Mouse (Mus musculus) embryonic fibroblast, embryonic 13.5 days (primary cell): ENCODE results near the gene Mindy4b-ps.

Experiments
- CTCF ChIP-seq: IDR thresholded peaks from 2 replicates; pipeline ENCODE4 v1.5.1; 2011; ENCODE audit warnings: mild to moderate bottlenecking, control low read depth, low read length, moderate library complexity, borderline replicate concordance; ENCODE audit not compliant: insufficient read depth
- POLR2A ChIP-seq: IDR thresholded peaks from 2 replicates; pipeline ENCODE4 v1.6.1; 2011; ENCODE audit warnings: low read depth, mild to moderate bottlenecking, control low read depth, low read length, moderate library complexity

DNA sequence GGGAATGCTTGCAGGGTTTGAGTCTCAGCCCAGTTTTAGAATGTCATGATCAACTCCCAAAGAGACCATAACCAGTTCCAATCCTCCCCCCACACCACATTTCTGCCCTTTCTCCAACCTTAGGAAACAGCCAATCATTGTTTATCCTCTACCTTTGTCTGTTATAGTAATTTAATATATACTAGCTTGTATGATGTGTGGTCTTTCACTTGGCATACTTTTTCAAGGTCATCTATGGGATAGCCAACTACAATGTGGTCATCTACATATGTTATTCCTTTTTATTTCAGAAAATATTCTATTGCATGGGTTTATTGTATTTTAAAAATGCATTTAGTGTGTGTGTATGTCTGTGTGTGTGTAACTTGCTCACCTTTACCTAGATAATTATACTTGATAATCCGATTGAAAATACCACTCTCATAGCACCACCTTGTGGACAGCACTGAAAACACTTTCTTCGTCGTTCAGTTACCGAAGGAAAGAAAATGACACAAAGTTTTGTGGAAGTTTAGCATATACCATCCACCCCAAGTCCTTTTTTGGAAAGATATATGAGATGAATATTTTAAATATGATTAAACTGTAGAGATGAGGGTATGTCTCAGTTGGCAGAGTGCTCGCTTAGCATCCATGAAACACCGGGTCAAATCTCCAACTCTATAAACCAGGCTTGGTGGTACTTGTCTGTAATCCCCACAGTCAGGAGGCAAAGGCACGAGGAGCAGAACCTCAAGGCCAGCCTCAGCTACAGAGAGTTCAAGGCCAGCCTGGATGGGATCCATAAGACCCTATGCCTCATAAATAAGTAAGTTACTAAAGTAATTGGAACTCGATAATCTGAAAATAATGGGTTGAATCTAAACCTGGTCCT is 37.7 kb downstream of the Mindy4b-ps start:
- TF ChIP-seq CTCF (no peak), POLR2A (no peak)
